Mouse (Mus musculus): ENCODE measurements around the gene Poc5. TPM values are rescaled to one million over a fixed set of nuclear protein-coding genes. Genes with fewer than 3 reads are reported as not detected.

Poc5 gene
- 18.7 and 19.5 TPM in 2 replicates for polyA plus RNA-seq (2015; fragmentation: Nextera tagmentation; extraction: Ambion mirVana)

DNA sequence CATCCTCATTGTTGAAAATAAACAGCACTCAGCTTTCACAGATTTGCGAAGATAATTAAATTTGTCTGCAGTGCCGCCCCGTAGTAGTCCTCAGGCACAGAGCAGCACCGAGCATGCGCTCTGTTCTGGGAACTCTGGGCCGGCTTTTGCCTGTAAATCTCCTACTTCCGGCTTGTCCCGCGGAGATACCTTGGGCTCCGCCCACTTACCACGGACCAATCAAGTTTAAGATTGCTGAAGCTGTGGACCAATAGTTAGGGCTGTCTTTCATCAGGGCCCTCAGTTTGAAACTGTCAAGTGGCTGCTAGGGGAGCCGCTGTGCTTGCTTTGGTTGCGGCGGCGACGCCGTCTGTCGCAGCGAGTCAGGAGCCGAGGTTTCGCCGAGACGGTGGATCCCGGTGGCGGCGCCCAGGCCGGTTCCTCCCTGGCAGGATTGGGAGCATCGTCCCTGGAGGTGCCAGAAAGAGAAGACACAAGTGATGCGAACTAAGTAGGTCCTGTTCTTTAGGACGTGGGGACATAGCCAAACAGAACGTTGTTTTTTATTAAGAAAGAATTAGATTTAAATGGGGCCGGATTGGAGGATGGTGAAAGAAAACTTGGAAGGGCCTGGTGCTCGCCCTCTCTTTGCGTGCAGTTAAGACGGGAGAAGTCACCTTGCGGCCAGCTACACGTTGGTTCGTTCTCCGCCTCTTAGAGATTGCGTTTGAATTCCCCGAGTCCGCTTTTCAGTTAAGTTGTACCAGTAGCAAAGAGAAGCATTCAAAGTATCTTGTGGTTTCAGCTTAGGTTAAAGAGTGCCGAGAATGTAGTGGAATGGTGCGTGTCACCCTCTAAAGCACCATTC lies at the start of gene Poc5:
Gene Poc5 (plus strand): TSS at position 253 of the 847 bp plus-strand sequence.
- ATAC-seq (ENCODE audit: low FRiP score, low read depth), result peak; percentile 100

DNA sequence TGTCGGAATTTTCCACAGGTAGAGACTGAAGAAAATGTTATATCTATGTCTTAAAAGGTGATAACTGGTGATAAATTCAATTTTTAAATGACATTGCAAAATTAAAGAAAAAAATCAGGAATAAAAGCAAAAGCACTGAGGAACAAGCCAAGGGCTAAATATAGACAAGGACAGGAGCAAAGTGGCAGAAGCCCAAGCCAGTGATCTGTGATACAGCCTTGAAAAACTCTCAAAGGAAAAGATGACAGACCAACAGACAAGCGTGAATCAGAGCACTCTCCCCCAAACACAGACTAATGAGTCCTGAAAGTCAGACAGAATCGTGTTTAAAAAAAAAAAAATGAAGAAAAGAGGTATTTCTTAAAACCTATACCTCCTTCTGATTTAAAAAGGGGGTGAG lies 46.6 kb upstream of the Poc5 start:
- H3K27ac ChIP-seq (replicated peaks), result no peak overlapping the region
- H3K27me3 ChIP-seq, result no peaks in the 10 kb centered on the region
- ATAC-seq (ENCODE audit: low FRiP score, low read depth), result no peak
- no peak overlapping the region for H3K9ac ChIP-seq
- H3K36me3 ChIP-seq, result no peaks in the 10 kb centered on the region
- H3K4me2 ChIP-seq, result no peak overlapping the region
- 83% methylated on average over 3 of the region's 3 CpGs for WGBS
- H3K4me3 ChIP-seq, result no peak overlapping the region
- no peaks in the 10 kb centered on the region for H3K9me3 ChIP-seq
- H3K4me1 ChIP-seq (replicated peaks), result no peaks in the 10 kb centered on the region

More for the DNA sequence above, at the start of gene Poc5:
- H3K4me2 ChIP-seq, result peak within 1 kb of the TSS; percentile 81
- H3K9me3 ChIP-seq, result no peaks in the 10 kb centered on the region
- peak within 1 kb of the TSS; percentile 74 for H3K9ac ChIP-seq
- no peaks in the 10 kb centered on the region for H3K27me3 ChIP-seq
- under 1% methylated on average over 44 of the region's 44 CpGs for WGBS
- H3K27ac ChIP-seq (replicated peaks), result peak within 1 kb of the TSS; percentile 79
- peaks cover 31% of the 10 kb centered on the region for H3K36me3 ChIP-seq
- peak within 1 kb of the TSS; percentile 73 for H3K4me3 ChIP-seq
- H3K4me1 ChIP-seq (replicated peaks), result peaks cover 12% of the 10 kb centered on the region

DNA sequence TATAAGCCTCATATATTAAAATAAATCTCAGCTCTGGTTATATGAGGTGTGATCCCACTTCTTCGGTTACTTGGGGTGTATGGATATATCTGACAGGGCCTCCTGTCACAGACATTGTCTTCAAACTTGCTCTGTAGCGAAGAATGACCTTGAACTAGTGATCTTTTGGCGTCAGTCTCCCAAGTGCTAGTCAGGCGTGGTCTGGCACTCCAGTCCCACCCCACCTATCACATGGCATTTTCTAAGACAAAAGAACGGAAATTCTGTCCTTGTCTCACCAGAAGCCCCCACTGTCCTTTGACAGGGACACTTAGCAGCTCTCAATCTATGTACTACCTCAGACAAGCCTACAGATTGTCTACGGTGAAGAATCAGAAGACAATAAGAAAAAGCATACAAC lies 43.3 kb upstream of the Poc5 start:
- no peaks in the 10 kb centered on the region for H3K36me3 ChIP-seq
- no peak for ATAC-seq (ENCODE audit: low FRiP score, low read depth)
- H3K4me2 ChIP-seq, result no peak overlapping the region
- no peak overlapping the region for H3K27ac ChIP-seq (replicated peaks)
- no peaks in the 10 kb centered on the region for H3K4me1 ChIP-seq (replicated peaks)
- WGBS, result 83% methylated on average over 6 of the region's 6 CpGs
- no peak overlapping the region for H3K9ac ChIP-seq
- H3K27me3 ChIP-seq, result no peaks in the 10 kb centered on the region
- H3K9me3 ChIP-seq, result no peaks in the 10 kb centered on the region
- H3K4me3 ChIP-seq, result no peak overlapping the region

DNA sequence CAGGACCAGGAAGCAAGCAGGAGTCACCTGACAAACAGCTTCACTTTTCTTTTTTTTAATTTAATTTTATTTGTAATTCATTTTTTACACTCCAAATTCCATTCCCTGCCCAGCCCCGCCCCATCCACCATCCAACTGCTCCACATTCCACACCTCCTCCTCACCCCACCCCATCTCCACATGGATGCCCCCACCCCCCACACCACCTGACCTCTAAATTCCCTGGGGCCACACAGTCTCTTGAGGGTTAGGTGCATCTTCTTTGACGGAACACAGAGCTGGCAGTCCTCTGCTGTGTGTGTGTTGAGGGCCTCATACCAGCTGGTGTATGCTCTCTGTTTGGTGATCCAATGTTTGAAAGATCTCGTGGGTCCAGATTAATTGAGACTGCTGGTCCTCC lies 41.5 kb upstream of the Poc5 start:
- H3K4me3 ChIP-seq, result no peak overlapping the region
- ATAC-seq (ENCODE audit: low FRiP score, low read depth), result no peak
- H3K27ac ChIP-seq (replicated peaks), result no peak overlapping the region
- no peaks in the 10 kb centered on the region for H3K4me1 ChIP-seq (replicated peaks)
- H3K9ac ChIP-seq, result no peak overlapping the region
- no peaks in the 10 kb centered on the region for H3K9me3 ChIP-seq
- no peaks in the 10 kb centered on the region for H3K36me3 ChIP-seq
- H3K4me2 ChIP-seq, result no peak overlapping the region
- no peaks in the 10 kb centered on the region for H3K27me3 ChIP-seq
- WGBS, result 59% methylated on average over 3 of the region's 3 CpGs

DNA sequence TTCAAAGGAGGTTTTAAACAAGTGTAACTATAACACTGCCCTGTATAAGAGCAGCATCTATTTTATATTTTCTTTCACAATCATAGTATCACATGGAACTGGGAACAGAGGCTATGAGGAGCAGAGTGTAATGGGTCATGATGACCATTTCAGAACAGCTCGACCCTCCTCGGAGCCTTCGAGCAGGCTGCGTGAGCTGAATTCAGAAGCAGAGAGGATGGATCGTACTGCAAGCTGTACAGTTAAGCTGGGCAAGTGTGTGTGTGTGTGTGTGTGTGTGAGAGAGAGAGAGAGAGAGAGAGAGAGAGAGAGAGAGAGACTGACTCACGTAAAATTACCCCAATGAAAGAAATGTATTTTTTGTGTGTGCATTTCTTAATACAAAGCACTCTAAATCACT lies 37.9 kb upstream of the Poc5 start:
- Histone ChIP-seq H3K4me2 (no peak overlapping the region), H3K9me3 (no peaks in the 10 kb centered on the region), H3K9ac (no peak overlapping the region), H3K36me3 (no peaks in the 10 kb centered on the region), H3K4me3 (no peak overlapping the region), H3K27ac (replicated peaks) (peak overlapping the region; percentile 66; the same call in 1 of the 2 replicates), H3K4me1 (replicated peaks) (no peaks in the 10 kb centered on the region), H3K27me3 (no peaks in the 10 kb centered on the region)
- ATAC-seq (ENCODE audit: low FRiP score, low read depth), result no peak
- 71% methylated on average over 6 of the region's 6 CpGs for WGBS

DNA sequence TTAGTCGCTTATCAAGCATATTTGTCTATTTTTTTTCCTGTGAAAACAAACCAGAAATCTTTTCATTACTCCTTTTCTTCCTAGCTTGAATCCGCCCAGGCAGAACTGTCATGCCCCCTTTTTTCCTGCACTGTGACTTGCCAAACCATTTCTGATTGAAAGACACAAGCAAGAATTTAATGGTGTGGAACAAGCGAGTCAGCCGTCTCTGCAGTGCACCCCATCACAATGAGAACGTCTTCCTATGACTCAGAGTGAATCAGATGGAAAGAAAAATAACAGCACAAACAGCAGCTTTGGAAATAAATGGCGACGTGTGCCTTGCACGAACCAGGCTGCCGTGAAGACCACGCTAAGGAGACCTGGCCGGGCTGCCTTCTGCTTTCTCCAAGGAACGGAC lies 36.8 kb upstream of the Poc5 start:
- Histone ChIP-seq H3K4me2 (peak overlapping the region; percentile 26), H3K4me1 (replicated peaks) (no peaks in the 10 kb centered on the region), H3K9me3 (no peaks in the 10 kb centered on the region), H3K27me3 (no peaks in the 10 kb centered on the region), H3K9ac (no peak overlapping the region), H3K4me3 (no peak overlapping the region), H3K36me3 (no peaks in the 10 kb centered on the region), H3K27ac (replicated peaks) (peak overlapping the region; percentile 66)
- 53% methylated on average over 12 of the region's 12 CpGs for WGBS
- no peak for ATAC-seq (ENCODE audit: low FRiP score, low read depth)

DNA sequence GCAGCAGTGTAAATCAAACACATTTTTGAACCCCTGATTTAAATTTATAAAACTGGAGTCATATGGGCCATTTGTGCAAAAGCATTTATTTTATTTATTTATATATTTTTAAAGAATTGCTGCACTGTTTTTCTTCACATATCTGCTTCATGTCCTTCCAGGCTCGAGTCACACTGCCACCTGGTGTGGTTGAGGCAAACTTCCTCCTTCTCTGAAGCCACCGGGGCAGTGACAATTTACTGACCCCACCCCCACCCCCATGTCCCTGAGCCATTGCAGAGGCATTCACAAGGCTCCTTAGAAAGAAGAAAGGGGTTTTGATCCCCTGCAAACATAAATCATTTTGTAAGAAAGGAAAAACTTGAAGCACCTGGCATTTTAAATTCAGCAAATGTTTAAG lies 12.6 kb upstream of the Poc5 start:
- Histone ChIP-seq H3K4me2 (no peak overlapping the region), H3K9me3 (no peaks in the 10 kb centered on the region), H3K9ac (no peak overlapping the region), H3K27ac (replicated peaks) (no peak overlapping the region), H3K4me3 (no peak overlapping the region), H3K36me3 (no peaks in the 10 kb centered on the region), H3K4me1 (replicated peaks) (no peaks in the 10 kb centered on the region), H3K27me3 (no peaks in the 10 kb centered on the region)
- ATAC-seq (ENCODE audit: low FRiP score, low read depth), result no peak
- 9% methylated on average over 2 of the region's 2 CpGs for WGBS

DNA sequence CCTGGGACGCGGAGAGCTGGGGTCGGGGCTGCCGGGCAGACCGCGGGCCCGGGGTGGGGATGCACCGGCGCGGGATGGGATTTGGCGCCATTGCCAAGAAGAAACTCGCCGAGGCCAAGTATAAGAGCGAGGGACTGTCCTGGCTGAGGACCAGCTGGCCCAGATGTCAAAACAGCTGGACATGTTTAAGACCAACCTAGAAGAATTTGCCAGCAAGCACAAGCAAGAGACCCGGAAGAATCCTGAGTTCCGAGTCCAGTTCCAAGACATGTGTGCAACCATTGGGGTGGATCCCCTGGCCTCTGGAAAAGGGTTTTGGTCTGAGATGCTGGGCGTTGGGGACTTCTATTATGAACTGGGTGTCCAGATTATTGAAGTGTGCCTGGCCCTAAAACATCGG lies 11.2 kb upstream of the Poc5 start:
- Histone ChIP-seq H3K27me3 (no peaks in the 10 kb centered on the region), H3K4me3 (no peak overlapping the region), H3K4me1 (replicated peaks) (no peaks in the 10 kb centered on the region), H3K4me2 (no peak overlapping the region), H3K9me3 (no peaks in the 10 kb centered on the region), H3K36me3 (no peaks in the 10 kb centered on the region), H3K9ac (no peak overlapping the region), H3K27ac (replicated peaks) (no peak overlapping the region)
- no peak for ATAC-seq (ENCODE audit: low FRiP score, low read depth)
- WGBS, result 92% methylated on average over 18 of the region's 18 CpGs

DNA sequence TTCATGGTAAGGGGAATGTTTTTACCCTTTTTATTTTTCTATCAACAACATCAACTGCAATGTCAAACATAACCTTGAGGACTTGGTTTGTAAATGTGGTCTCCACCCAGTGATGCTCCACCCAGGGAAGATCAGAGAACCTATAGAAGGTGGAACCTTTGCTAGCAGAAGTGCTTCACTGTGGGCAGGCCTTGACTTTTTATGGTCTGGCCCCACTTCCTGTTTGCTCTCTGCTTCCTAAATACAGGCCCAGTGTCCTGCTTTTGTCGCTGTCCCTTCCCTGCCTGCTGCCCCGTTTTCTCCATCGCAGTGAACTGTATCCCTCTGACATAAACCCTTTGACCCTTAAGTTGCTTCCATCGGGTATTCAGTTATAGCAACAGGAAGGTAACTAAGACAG lies 10.2 kb upstream of the Poc5 start:
- Histone ChIP-seq H3K27me3 (no peaks in the 10 kb centered on the region), H3K4me1 (replicated peaks) (no peaks in the 10 kb centered on the region), H3K27ac (replicated peaks) (no peak overlapping the region), H3K9me3 (no peaks in the 10 kb centered on the region), H3K36me3 (no peaks in the 10 kb centered on the region), H3K4me3 (no peak overlapping the region), H3K4me2 (no peak overlapping the region), H3K9ac (no peak overlapping the region)
- 80% methylated on average over 4 of the region's 4 CpGs for WGBS
- no peak for ATAC-seq (ENCODE audit: low FRiP score, low read depth)

DNA sequence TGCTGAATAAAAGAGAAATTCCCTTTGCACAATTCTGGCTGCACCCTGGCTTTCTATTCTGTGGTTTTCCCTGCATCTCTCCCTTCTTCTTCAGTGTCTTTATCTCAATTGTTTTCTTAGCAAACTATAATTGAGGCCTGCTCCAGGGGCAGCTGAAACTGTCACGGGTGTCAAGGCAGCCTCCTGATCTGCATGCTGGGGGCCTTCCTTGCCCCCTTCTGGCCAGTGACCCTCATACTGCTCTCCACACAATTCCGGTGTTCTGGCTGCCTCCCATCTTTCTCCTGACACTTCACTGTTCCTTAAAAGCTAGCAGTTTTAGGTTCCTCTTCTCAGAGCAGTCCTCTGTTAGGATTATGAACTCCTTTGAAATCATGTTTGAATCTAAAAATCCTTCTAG lies 1.2 kb downstream of the Poc5 start:
- no peak for ATAC-seq (ENCODE audit: low FRiP score, low read depth)
- Histone ChIP-seq H3K4me1 (replicated peaks) (peaks cover 12% of the 10 kb centered on the region), H3K9ac (peak overlapping the region; percentile 74), H3K27me3 (no peaks in the 10 kb centered on the region), H3K27ac (replicated peaks) (no peak overlapping the region), H3K4me2 (peak overlapping the region; percentile 81), H3K4me3 (peak overlapping the region; percentile 73), H3K9me3 (no peaks in the 10 kb centered on the region), H3K36me3 (peaks cover 40% of the 10 kb centered on the region)
- WGBS, result 16% methylated on average over 2 of the region's 2 CpGs

DNA sequence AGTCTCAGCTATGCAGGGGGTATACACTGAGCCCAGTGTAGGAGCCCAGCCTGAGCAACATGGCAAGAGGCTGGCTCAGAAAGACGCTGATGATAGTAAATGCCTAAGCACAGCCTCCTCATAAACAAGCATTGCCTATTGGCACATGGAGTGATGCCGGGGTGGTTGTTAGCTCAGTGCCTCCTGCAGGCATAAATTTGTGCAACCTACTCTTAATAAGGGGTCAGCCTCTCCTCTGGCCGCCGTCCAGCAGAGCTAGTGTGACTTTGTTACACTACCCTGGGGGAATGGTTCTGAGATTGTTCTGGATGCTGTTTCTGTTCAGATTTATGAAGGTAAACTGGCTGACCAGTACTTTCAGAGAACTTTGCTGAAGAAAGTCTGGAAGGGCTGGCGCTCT lies 13.2 kb downstream of the Poc5 start:
- Histone ChIP-seq H3K9me3 (no peaks in the 10 kb centered on the region), H3K4me3 (no peak overlapping the region), H3K4me1 (replicated peaks) (no peaks in the 10 kb centered on the region), H3K9ac (no peak overlapping the region), H3K27ac (replicated peaks) (no peak overlapping the region), H3K36me3 (peaks cover 81% of the 10 kb centered on the region), H3K27me3 (no peaks in the 10 kb centered on the region), H3K4me2 (no peak overlapping the region)
- 96% methylated on average over 5 of the region's 5 CpGs for WGBS
- ATAC-seq (ENCODE audit: low FRiP score, low read depth), result no peak

DNA sequence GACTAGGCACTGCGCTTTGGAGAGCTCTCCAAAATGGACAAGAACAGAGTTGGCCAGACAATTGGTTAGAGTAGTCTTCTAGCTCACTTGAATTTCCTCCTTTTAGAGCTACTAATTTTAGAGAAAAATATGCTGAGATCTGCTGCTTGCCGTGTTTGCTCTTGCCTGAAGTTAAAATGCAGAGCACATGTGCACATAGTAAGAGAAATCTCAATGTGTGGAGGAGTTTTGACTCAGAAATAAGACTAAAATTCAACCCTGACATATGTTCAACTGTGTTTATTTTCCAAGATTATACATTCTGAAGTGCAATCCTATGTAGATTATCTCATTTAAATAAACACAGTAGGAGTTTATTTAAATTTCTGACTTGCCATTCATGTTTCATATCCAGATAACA lies 17.4 kb downstream of the Poc5 start:
- no peak overlapping the region for H3K27ac ChIP-seq (replicated peaks)
- ATAC-seq (ENCODE audit: low FRiP score, low read depth), result no peak
- no peak overlapping the region for H3K4me3 ChIP-seq
- no peak overlapping the region for H3K9ac ChIP-seq
- H3K4me1 ChIP-seq (replicated peaks), result no peaks in the 10 kb centered on the region
- no peaks in the 10 kb centered on the region for H3K9me3 ChIP-seq
- H3K36me3 ChIP-seq, result peaks cover 61% of the 10 kb centered on the region
- no peaks in the 10 kb centered on the region for H3K27me3 ChIP-seq
- no peak overlapping the region for H3K4me2 ChIP-seq
- WGBS, result 98% methylated on average over 2 of the region's 2 CpGs

DNA sequence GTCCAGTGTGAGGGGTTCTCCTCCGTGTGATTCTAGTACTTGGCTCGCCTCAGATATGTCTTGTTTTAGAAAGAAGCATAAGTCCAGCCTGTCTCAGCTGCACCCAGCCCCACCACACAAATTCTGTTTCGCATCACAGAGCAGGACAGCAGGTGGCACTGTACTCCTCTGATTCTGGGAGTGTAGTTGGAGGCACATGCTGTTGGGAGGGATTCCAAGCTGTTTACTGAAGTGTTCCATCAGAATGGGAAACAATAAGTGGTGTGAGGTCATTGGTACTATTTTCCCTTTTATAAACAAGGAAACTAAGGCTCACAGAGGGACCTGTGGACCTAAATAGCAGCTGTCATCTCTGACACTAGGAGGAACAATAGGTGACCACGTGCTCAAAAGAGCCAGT lies 18.9 kb downstream of the Poc5 start:
- no peak overlapping the region for H3K4me3 ChIP-seq
- H3K4me2 ChIP-seq, result no peak overlapping the region
- H3K4me1 ChIP-seq (replicated peaks), result no peaks in the 10 kb centered on the region
- H3K9ac ChIP-seq, result no peak overlapping the region
- H3K9me3 ChIP-seq, result no peaks in the 10 kb centered on the region
- H3K27ac ChIP-seq (replicated peaks), result no peak overlapping the region
- H3K36me3 ChIP-seq, result peaks cover 61% of the 10 kb centered on the region
- 61% methylated on average over 4 of the region's 4 CpGs for WGBS
- peak; percentile 23; the same call in 1 of the 2 replicates for ATAC-seq (ENCODE audit: low FRiP score, low read depth)
- H3K27me3 ChIP-seq, result no peaks in the 10 kb centered on the region
